Mouse (Mus musculus) kidney, adult 8-10 months (tissue): ENCODE data around the gene 4932429P05Rik.

Source experiments
- DNase-seq, 2 experiments: peaks; one replicate each; pipeline ENCODE4 v3.0.0; 2022

The 4932429P05Rik gene

DNA sequence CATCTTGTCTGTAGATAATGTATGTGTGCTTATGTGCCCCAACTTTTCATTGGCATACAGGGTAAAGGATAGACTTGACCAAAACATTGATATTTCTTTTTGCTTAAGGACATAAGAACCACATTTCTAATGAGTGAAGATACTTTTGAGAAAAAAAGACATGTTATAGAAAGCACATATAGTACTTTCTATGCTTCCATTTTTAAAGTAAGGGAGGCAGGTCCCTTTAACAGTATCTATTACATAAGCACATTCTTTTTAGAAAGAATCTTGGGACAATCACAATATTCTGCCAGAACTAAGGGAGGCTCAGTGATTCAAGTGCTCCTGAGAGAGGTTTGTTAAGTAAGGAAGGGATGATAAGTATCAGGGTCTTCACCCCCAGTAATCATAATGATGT, at the start of gene 4932429P05Rik:
Gene 4932429P05Rik (plus strand): TSS at position 301 of the 400 bp plus-strand sequence.
- DNase-seq, result no peak
